Mouse (Mus musculus) ES-E14 (cell line): ENCODE results near the gene Pou3f1. TPM values are rescaled to one million over a fixed set of nuclear protein-coding genes. Genes with fewer than 3 reads are reported as not detected.

Experiments used
- DNase-seq: peaks from one replicate; pipeline ENCODE4 v3.0.0-alpha.2; 2013; ENCODE audit warnings: low read depth, low spot score
- H3K27ac ChIP-seq: 2 replicates; pipeline ENCODE4 v1.5.1; 2012; ENCODE audit warnings: low read depth, mild to moderate bottlenecking, low read length, moderate library complexity, mixed read lengths; ENCODE audit not compliant: poor library complexity, insufficient read depth, severe bottlenecking
- H3K36me3 ChIP-seq: 2 replicates; pipeline ENCODE4 v1.6.1; 2012; ENCODE audit warnings: mild to moderate bottlenecking, low read length, moderate library complexity, mixed read lengths; ENCODE audit not compliant: control insufficient read depth, poor library complexity, insufficient read depth, severe bottlenecking
- H3K4me1 ChIP-seq, 2 experiments: fragments of 150-350 bp in 1 of 2; sonication (generic) in 1 of 2; 2 replicates each; pipeline ENCODE4 v1.6.1; 2012; ENCODE audit warnings: low read length in 2 of 2, mild to moderate bottlenecking in 1 of 2, mixed read lengths in 1 of 2; ENCODE audit not compliant: control insufficient read depth in 2 of 2, insufficient read depth in 2 of 2, poor library complexity in 1 of 2
- H3K4me3 ChIP-seq, 2 experiments: fragments of 150-350 bp in 1 of 2; sonication (generic) in 1 of 2; 2 replicates each; pipeline ENCODE4 v1.5.1; 2012; ENCODE audit warnings: low read length in 2 of 2, low read depth in 1 of 2, mild to moderate bottlenecking in 1 of 2, mixed read lengths in 1 of 2; ENCODE audit not compliant: insufficient read depth in 1 of 2, poor library complexity in 1 of 2, severe bottlenecking in 1 of 2
- H3K9ac ChIP-seq: 2 replicates; pipeline ENCODE4 v1.6.1; 2012; ENCODE audit warnings: low read depth, mild to moderate bottlenecking, low read length, mixed read lengths; ENCODE audit not compliant: poor library complexity, insufficient read depth, severe bottlenecking
- H3K9me3 ChIP-seq: fragments of 150-350 bp; sonication (generic); 2 replicates; pipeline ENCODE4 v1.6.1; 2012; ENCODE audit warnings: low read depth, mild to moderate bottlenecking, low read length; ENCODE audit not compliant: control insufficient read depth, insufficient read depth
- CHD2 ChIP-seq: IDR thresholded peaks from 2 replicates; pipeline ENCODE4 v1.6.1; 2014; ENCODE audit warnings: mild to moderate bottlenecking, low read depth, low read length, inconsistent platforms
- HCFC1 ChIP-seq: IDR thresholded peaks from 2 replicates; pipeline ENCODE4 v1.6.1; 2012; ENCODE audit warnings: low read length, inconsistent platforms, borderline replicate concordance; ENCODE audit not compliant: insufficient read depth
- MAFK ChIP-seq: IDR thresholded peaks from 2 replicates; pipeline ENCODE4 v1.6.1; 2014; ENCODE audit warnings: mild to moderate bottlenecking, low read depth, low read length, inconsistent platforms; ENCODE audit not compliant: insufficient read depth
- ZC3H11A ChIP-seq: IDR thresholded peaks from 2 replicates; pipeline ENCODE4 v1.6.1; 2012; ENCODE audit warnings: low read depth, mild to moderate bottlenecking, inconsistent platforms, low read length, borderline replicate concordance
- ZNF384 ChIP-seq: IDR thresholded peaks from 2 replicates; pipeline ENCODE4 v1.6.1; 2012; ENCODE audit warnings: low read depth, low read length, inconsistent platforms
- in situ Hi-C, 2 experiments: fragments of 600-800 bp; cut with MboI; formaldehyde crosslinking; loops; one replicate each; pipeline ENCODE4 v1.15.1; 2025; ENCODE audit warnings: low sequenced_read_pairs in 2 of 2, inconsistent platforms in 1 of 2; ENCODE audit not compliant: unreplicated experiment in 2 of 2
- total RNA-seq: library from RNA; depleted of rRNA; stranded (reverse); fragments of 300-350 nt; gene quantifications from 2 replicates; pipeline ENCODE4 v1.2.3, GENCODE M21; 2012

Pou3f1 gene
- total RNA-seq, 1 experiment: 6.2 TPM

- peak overlapping the region; percentile 44; the same call in 1 of the 2 replicates for H3K9ac ChIP-seq
- peaks cover 3% of the 10 kb centered on the region; the same call in 1 of the 2 replicates for H3K36me3 ChIP-seq
- no peak for TF ChIP-seq CHD2
- TF ChIP-seq MAFK: no peak
- no peak for TF ChIP-seq HCFC1
- TF ChIP-seq ZNF384: no peak
- no peak for TF ChIP-seq ZC3H11A
- DNase-seq: no peak
- H3K27ac ChIP-seq: no peak overlapping the region
- in situ Hi-C loops: no loop called here
- H3K9me3 ChIP-seq: no peaks in the 10 kb centered on the region
- H3K4me3 ChIP-seq: peak overlapping the region; percentile 70 to 87
- H3K4me1 ChIP-seq: no peaks in the 10 kb centered on the region; a peak in 1 of 4 replicates
Observed at GRCm38 (mm10) chr4:124659251-124660217, 2.9 kb downstream of the Pou3f1 start.

GRCm38 (mm10) chr4:124660603-124661002, 4.0 kb downstream of the Pou3f1 start:
- H3K4me3 ChIP-seq: peak overlapping the region in 1 of 2 experiments; percentile 70; a peak in 2 of 4 replicates
- no peak for TF ChIP-seq ZC3H11A
- TF ChIP-seq ZNF384: no peak
- TF ChIP-seq HCFC1: no peak
- no peak for TF ChIP-seq MAFK
- TF ChIP-seq CHD2: no peak
- H3K9ac ChIP-seq: no peak overlapping the region; the same call in 1 of the 2 replicates
- H3K9me3 ChIP-seq: no peaks in the 10 kb centered on the region
- H3K4me1 ChIP-seq: no peaks in the 10 kb centered on the region; a peak in 1 of 4 replicates
- in situ Hi-C loops: no loop called here
- no peak overlapping the region for H3K27ac ChIP-seq
- H3K36me3 ChIP-seq: peaks cover 3% of the 10 kb centered on the region; the same call in 1 of the 2 replicates
- DNase-seq: no peak

GRCm38 (mm10) chr4:124663034-124663433, 6.4 kb downstream of the Pou3f1 start:
- no peak overlapping the region for H3K9ac ChIP-seq
- H3K4me3 ChIP-seq: no peak overlapping the region
- TF ChIP-seq CHD2: no peak
- no peak for TF ChIP-seq MAFK
- no peak for TF ChIP-seq ZNF384
- no peak for TF ChIP-seq ZC3H11A
- TF ChIP-seq HCFC1: no peak
- no peaks in the 10 kb centered on the region for H3K9me3 ChIP-seq
- H3K27ac ChIP-seq: no peak overlapping the region
- DNase-seq: no peak
- H3K36me3 ChIP-seq: peaks cover 3% of the 10 kb centered on the region; the same call in 1 of the 2 replicates
- H3K4me1 ChIP-seq: peaks cover 0 to 2% of the 10 kb centered on the region in 2 experiments; a peak in 1 of 4 replicates
- in situ Hi-C loops: no loop called here

GRCm38 (mm10) chr4:124664185-124664584, 7.6 kb downstream of the Pou3f1 start:
- H3K9ac ChIP-seq: no peak overlapping the region
- DNase-seq: no peak
- TF ChIP-seq HCFC1 (no peak), ZNF384 (no peak), MAFK (no peak), CHD2 (no peak), ZC3H11A (no peak)
- H3K9me3 ChIP-seq: no peaks in the 10 kb centered on the region
- no peak overlapping the region for H3K4me3 ChIP-seq
- peaks cover 3% of the 10 kb centered on the region; the same call in 1 of the 2 replicates for H3K36me3 ChIP-seq
- in situ Hi-C loops: no loop called here
- no peak overlapping the region for H3K27ac ChIP-seq
- peaks cover 0 to 2% of the 10 kb centered on the region in 2 experiments; a peak in 1 of 4 replicates for H3K4me1 ChIP-seq
